In the genomic region with DNA sequence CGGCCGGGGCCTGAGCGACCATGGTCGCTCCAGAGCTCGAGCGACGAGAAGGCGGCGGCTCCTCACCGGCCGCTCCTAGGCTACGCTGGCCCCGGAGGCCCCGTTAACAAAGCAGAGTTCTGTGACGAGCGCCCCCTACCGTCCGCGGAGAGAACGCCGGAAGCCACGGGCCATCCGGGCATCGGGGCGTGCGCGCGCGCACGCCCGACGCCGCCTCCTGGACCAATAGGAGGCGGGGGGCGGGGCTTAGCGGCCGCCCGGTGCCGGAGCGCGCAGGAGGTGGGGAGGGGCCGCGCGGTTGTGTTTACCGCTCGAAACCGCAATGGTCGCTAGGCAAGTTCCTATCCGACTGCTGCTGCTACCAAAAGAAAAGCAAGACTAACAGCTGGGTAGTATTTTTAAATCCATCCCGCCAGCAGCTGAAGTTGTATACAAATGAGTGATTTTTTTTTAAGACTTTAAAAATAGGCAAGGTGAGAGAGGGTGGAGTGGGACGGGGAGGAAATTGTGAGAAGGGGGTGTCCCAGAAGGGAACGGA, we compare ENCODE assay signal across 8 mouse cellular contexts. TPM values are rescaled to one million over a fixed set of nuclear protein-coding genes. Genes with fewer than 3 reads are reported as not detected.
DNase-seq lines count a peak whose midpoint lies in the region; ATAC-seq lines count a peak whose summit lies in the region.

A gene (minus strand): TSS at position 155 of the 538 bp plus-strand sequence.

- H3K27ac ChIP-seq in brown adipose tissue, adult 24 weeks (replicated peaks; ENCODE audit: low read depth, low read length), result peak within 1 kb of the TSS; percentile 93
- peak within 1 kb of the TSS; percentile 96 to 99 for H3K27ac ChIP-seq in heart, embryonic 14.5 days (replicated peaks in 1 of 2; ENCODE audit: control insufficient read depth in 1 of 2, insufficient read depth in 1 of 2, low read depth in 2 of 2, low read length in 2 of 2)
- H3K27ac ChIP-seq in liver, embryonic 13.5 days, result peak within 1 kb of the TSS; percentile 95
- peak within 1 kb of the TSS; percentile 99 for H3K27ac ChIP-seq in stomach, embryonic 16.5 days (ENCODE audit: low read length)

- peak; percentile 97 for DNase-seq in CD4-positive helper T cell, adult 2 months (ENCODE audit: low read depth, low spot score)
- peak; percentile 69 for DNase-seq in fibroblast of lung, adult 2 months (ENCODE audit: low read depth)
- DNase-seq in kidney, postnatal 14 days, result peak; percentile 97
- DNase-seq in liver, embryonic 13.5 days, result peak; percentile 90
- DNase-seq in neural tube, embryonic 10.5 days (ENCODE audit: extremely low spot score, low spot score), result peak; percentile 99

- under 1% methylated on average over 51 of the region's 52 CpGs for WGBS in heart, embryonic 14.5 days
- under 1% methylated on average over 52 of the region's 52 CpGs for WGBS in liver, embryonic 13.5 days (ENCODE audit: insufficient replicate concordance)
- WGBS in stomach, embryonic 16.5 days, result under 1% methylated on average over 51 of the region's 52 CpGs

- H3K9me3 ChIP-seq in heart, embryonic 14.5 days (ENCODE audit: control insufficient read depth, low read length), result no peaks in the 10 kb centered on the region
- no peaks in the 10 kb centered on the region for H3K9me3 ChIP-seq in liver, embryonic 13.5 days (replicated peaks)
- H3K9me3 ChIP-seq in stomach, embryonic 16.5 days (replicated peaks; ENCODE audit: control insufficient read depth, low read length), result no peaks in the 10 kb centered on the region

- peak; percentile 92 for ATAC-seq in heart, embryonic 14.5 days (ENCODE audit: insufficient number of reproducible peaks, insufficient read depth, low FRiP score, low read depth)
- peak; percentile 93 for ATAC-seq in liver, embryonic 13.5 days (ENCODE audit: low read depth)
- peak; percentile 89 for ATAC-seq in stomach, embryonic 16.5 days (ENCODE audit: insufficient read depth, low FRiP score)

- H3K4me1 ChIP-seq in brown adipose tissue, adult 24 weeks (ENCODE audit: control insufficient read depth, insufficient read depth, insufficient read length, low read length), result 0 out of 2 replicates have a peak, but pooled peaks cover 4% of the 10 kb centered on the region
- H3K4me1 ChIP-seq in heart, embryonic 14.5 days (ENCODE audit: control insufficient read depth in 2 of 2, insufficient read depth in 2 of 2, low read length in 2 of 2), result peaks cover 0 to 19% of the 10 kb centered on the region in 2 experiments; a peak in 3 of 4 replicates
- H3K4me1 ChIP-seq in liver, embryonic 13.5 days (replicated peaks), result peaks cover 42% of the 10 kb centered on the region
- H3K4me1 ChIP-seq in stomach, embryonic 16.5 days (ENCODE audit: control insufficient read depth, insufficient read depth, low read length), result peaks cover 14% of the 10 kb centered on the region

- H3K36me3 ChIP-seq in heart, embryonic 14.5 days (ENCODE audit: control insufficient read depth, insufficient read depth, low read length), result peaks cover 32% of the 10 kb centered on the region
- H3K36me3 ChIP-seq in liver, embryonic 13.5 days, result peaks cover 23% of the 10 kb centered on the region
- H3K36me3 ChIP-seq in stomach, embryonic 16.5 days (ENCODE audit: control insufficient read depth, insufficient read depth, low read length), result 0 out of 2 replicates have a peak, but pooled peaks cover 4% of the 10 kb centered on the region

- peak within 1 kb of the TSS; percentile 81 for H3K4me2 ChIP-seq in heart, embryonic 14.5 days (ENCODE audit: low read length)
- peak within 1 kb of the TSS; percentile 81 for H3K4me2 ChIP-seq in liver, embryonic 13.5 days
- peak within 1 kb of the TSS; percentile 70 for H3K4me2 ChIP-seq in stomach, embryonic 16.5 days (ENCODE audit: low read depth, low read length)

- H3K4me3 ChIP-seq in brown adipose tissue, adult 24 weeks (ENCODE audit: insufficient read depth, low read depth, low read length), result peak within 1 kb of the TSS; percentile 93
- H3K4me3 ChIP-seq in heart, embryonic 14.5 days (ENCODE audit: control insufficient read depth in 1 of 2, insufficient read depth in 1 of 2, low read depth in 1 of 2, low read length in 2 of 2), result peak within 1 kb of the TSS; percentile 85 to 98
- peak within 1 kb of the TSS; percentile 94 for H3K4me3 ChIP-seq in liver, embryonic 13.5 days (replicated peaks)
- peak within 1 kb of the TSS; percentile 87 for H3K4me3 ChIP-seq in stomach, embryonic 16.5 days (replicated peaks; ENCODE audit: low read length)

- H3K9ac ChIP-seq in heart, embryonic 14.5 days (ENCODE audit: low read length), result peak within 1 kb of the TSS; percentile 100
- H3K9ac ChIP-seq in liver, embryonic 13.5 days, result peak within 1 kb of the TSS; percentile 99
- peak within 1 kb of the TSS; percentile 100 for H3K9ac ChIP-seq in stomach, embryonic 16.5 days (ENCODE audit: low read length)

- H3K27me3 ChIP-seq in heart, embryonic 14.5 days (ENCODE audit: control insufficient read depth, insufficient read depth, low read length), result no peaks in the 10 kb centered on the region
- no peaks in the 10 kb centered on the region for H3K27me3 ChIP-seq in liver, embryonic 13.5 days
- no peaks in the 10 kb centered on the region for H3K27me3 ChIP-seq in stomach, embryonic 16.5 days (ENCODE audit: control insufficient read depth, insufficient read depth, low read length)

RNA-seq across cellular contexts. Expression of the gene that starts here (rescaled TPM):
- polyA plus RNA-seq in brown adipose tissue, adult 24 weeks (2012; ENCODE audit: insufficient read depth, insufficient read length, missing spikeins), result 17.0 and 24.8 TPM in 2 replicates
- polyA plus RNA-seq in heart, embryonic 14.5 days (2014; fragmentation: Nextera tagmentation; extraction: Ambion mirVana), result 48.9 and 49.0 TPM in 2 replicates
- polyA plus RNA-seq in liver, embryonic 13.5 days (2015; fragmentation: Nextera tagmentation; extraction: Ambion mirVana), result 16.3 and 25.9 TPM in 2 replicates
- polyA plus RNA-seq in stomach, embryonic 16.5 days (2015; fragmentation: Nextera tagmentation; extraction: Ambion mirVana), result 39.5 and 39.9 TPM in 2 replicates

Comparison
In these comparisons a context has a peak if more than half of its experiments do, and no peak if none do; other contexts are left out.
1. Peak in every context shown above with its lines: DNase-seq, ATAC-seq, H3K4me3 ChIP-seq and H3K27ac ChIP-seq.